Mouse (Mus musculus) kidney, adult 8-10 months (tissue): Measurements from ENCODE around the gene Spaar.

ENCODE experiments used
- DNase-seq, 2 experiments: peaks; one replicate each; pipeline ENCODE4 v3.0.0; 2022

Spaar gene

DNA sequence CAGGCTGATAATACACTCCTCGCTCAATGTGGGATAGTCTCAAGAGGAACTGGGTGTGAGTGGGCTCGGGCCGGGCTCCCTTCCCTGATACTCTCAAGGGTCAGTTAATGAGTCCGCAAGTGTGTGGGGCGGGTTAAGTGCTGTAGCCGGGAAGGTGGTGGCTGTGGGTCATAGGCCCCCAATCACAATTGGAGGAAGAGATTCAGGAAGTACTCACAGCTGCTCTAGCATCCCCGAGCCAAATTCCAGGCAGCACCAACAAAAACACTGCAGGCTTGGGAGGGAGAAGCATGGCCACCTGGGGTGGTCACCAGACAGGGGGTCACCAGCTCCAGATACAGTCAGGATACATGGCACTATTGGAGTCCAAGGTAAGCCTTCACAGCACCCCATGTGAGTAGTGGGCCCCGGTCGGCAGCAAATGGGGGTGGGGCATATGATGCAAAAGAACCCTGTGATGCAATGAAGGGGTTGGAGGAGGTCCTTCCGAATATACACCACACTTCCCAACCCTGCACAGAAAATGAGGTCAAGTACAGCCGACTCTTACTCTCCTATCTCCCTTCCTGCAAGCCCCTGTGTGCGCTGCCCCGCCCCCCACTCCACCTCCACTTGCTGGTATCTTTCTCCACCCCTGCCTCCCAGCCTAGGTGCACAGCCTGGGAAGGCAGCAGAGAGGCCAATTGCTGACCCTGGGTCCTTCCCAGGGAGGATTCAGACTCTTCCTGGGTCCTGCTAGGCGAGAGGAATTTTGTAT is at the start of gene Spaar:
TSS of gene Spaar (plus strand) at position 241 of the 757 bp plus-strand sequence.
- DNase-seq: peak; percentile 58 to 67

DNA sequence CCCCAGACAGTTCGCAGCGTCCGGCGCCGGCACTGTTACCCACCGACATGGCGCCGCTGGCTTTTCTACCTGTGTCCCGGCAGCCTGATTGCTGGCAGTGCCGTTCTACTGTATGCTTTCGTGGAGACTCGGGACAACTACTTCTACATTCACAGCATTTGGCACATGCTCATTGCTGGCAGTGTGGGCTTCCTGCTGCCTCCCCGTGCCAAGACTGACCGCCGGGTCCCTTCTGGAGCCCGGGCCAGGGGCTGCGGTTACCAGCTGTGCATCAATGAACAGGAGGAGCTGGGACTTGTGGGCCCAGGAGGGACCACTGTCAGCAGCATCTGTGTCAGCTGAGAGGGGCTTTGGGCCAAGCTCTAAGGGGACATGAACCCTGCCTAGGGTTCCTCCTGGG is 39.8 kb upstream of the Spaar start:
- DNase-seq: no peak

GRCm38 (mm10) chr4:43691026-43691425 is 38.8 kb upstream of the Spaar start:
- no peak for DNase-seq

GRCm38 (mm10) chr4:43693806-43694241 is 36.0 kb upstream of the Spaar start:
- no peak for DNase-seq

DNA sequence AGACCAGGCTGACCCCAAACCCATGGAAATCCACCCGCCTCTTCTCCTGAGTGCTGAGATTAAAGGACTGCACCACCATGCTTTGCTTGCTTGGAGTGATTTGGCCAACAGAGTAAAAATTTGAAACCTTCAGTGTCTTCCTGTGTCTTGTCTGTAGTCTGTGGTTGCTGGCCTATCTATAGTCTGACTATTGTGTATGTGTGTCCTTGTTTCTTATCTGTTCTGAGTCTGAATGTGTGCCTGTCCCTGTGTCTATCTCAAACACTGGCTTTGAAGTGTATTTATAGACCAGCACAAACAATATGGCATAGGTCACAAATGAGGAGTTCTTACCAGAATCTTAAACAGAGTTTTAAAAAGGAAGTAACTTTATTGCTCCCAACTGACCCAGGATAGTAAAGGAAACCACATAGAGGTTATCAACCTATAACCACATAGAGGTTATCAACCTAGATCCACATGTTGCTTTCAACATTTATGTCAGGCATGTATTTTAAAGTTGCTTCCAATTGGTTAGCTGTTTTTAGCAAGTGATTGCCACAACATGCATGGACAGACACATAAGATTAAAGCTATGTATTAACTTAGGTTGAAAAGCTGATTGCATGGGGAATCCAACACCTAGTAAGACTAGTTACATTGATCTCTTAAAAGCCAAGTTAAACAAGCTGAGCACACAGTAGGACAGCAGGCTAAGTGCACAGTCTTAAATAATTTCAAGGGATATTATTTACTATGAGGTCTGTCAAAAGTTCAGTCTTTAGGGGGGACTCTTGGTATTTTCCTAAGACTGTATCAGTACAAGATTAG is 35.2 kb upstream of the Spaar start:
- no peak for DNase-seq

- peak; percentile 47 to 60 for DNase-seq
Observed at GRCm38 (mm10) chr4:43695249-43695671, 34.6 kb upstream of the Spaar start.

- DNase-seq: no peak
Observed at GRCm38 (mm10) chr4:43696561-43696960, 33.3 kb upstream of the Spaar start.

GRCm38 (mm10) chr4:43700707-43701106 is 29.1 kb upstream of the Spaar start, which contains the start of gene Olfr70:
Gene Olfr70, minus strand, starts transcription at chr4:43700807.
- no peak for DNase-seq

DNA sequence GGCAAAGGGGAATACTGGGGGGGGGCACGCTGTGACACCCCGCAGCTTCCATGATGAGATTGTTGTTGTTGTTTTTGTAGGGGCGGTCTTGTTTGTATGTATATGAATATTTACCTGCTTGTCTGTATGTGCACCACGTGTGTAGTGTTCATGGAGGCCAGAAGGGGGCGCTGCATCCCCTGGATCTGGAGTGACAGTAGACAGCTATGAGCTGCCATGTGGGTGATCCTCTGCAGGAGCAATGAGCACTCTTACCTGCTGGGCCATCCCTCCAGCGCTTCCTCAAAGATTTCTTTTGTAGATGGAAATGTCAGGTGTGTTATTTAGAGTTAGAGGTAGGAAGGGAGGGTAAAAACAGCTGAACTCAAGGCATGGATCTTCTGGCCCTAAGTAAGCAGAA is 26.4 kb upstream of the Spaar start:
- no peak for DNase-seq

DNA sequence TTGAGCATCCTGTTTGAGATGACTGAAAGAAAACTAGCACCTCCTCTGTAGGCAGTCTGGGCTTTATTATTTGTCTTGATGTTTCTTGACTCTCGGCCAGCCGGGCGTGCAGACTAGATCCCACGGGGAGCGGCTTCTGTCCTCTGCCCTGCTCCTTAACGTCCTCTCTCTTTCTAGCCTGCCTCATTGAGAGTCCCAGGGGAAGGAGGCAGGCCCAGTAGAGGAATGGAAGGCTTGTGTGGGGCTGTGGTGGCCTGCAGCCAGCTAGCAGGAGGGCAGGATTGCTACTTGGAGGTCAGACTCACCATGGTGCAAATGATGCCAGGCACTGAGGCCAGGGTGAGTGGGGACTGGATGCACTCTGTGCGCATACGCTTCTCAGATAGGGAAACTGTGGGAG is 26.0 kb upstream of the Spaar start:
- DNase-seq: peak in 1 of 2 experiments; percentile 30

GRCm38 (mm10) chr4:43705991-43706390 is 23.8 kb upstream of the Spaar start:
- no peak for DNase-seq

DNA sequence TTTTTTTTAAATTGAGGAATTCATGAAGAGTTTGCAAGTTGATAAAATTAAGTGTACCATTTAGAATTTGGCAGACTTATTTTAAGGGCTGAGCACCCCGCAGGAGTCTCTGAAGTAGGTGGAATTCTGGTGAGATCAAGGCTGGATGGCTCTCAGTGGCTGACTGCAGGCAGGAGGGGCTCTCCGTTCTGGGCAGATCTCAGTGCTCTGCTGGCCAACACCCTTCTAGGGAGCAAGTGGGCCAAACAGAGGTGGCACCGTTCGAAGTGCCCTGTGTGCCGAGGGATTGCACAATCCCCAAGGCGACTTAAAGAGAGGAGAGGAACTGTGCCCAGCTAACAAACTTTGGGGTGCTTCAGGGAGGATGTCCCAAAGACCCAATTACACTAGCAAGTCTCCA is 20.0 kb upstream of the Spaar start, which contains the start of gene Olfr71:
TSS of gene Olfr71 (minus strand) at position 387 of the 400 bp plus-strand sequence.
- peak in 1 of 2 experiments; percentile 34 for DNase-seq

DNA sequence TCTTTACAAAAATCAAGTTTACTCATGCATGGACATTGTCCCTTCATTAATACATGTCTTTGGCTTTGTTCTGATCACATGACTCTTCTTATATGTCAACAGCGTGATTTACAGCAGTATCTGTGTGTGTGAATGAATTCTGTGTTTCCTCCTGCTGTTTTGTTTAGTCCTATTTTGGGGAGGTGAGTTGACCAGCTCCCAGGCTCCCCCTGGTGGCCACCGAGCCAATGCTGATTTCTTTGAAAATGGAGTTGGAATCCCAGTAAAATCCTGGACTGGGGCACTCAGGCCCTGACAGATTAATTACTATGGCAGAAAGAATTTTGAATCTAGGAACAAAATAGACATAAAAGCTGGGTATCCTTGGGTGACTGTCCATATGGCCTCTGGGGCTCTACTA is 18.0 kb upstream of the Spaar start:
- peak; percentile 51 to 86 for DNase-seq

- DNase-seq: peak; percentile 59 to 79
Observed at GRCm38 (mm10) chr4:43713652-43714219, 16.1 kb upstream of the Spaar start.

DNA sequence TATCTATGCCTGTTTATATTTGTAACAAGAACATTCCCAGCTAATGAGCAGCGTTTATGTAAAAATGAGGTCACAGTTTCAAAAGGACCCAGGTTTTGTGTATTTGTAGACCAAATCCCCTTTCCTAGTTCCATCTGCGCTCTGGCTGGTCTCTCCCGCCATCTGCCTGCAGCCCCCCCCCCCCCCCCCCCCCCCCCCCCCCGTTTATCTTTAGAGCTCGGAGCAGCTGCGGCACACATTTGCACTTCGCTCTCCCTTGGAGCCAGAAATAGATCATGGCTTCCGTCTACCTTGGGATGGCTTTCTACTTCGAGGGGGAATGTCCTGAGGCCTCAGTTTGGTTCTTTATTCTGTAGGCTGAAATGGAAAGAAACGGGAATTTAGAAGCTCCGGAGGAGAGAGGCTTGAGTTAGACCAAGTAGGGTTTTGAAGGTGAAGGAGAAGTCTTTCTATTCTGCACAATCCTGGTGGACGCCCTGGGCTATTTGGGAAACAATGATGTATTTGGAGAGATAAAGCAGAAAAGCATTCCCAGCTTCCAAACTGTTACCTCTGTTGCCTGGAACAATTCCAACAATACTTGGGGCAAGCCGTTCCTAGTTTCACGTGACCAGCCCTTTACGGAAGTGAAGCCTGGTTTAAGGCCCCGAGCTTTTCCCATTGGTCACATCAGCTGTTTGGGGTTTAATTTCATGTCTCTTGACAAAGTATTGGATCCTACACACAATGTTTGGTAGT is 9.2 kb upstream of the Spaar start:
- no peak for DNase-seq

DNA sequence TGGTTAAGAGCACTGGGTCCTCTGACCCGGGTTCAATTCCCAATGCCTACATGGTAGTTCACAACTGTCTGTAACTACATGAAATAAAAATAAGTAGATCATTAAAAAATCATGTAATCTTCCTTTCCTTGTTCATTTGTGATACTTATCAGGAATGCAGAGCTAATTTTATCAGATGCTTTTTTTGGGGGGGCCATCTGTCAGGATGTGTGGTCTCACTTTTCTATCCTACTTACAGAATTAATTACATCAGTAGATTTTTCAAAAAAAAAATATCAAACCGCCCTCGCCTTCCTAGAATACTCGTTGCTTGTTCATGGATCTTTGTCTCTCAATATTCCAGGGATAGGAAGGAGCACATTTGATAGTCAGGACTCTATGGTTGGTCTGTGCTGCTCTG is 7.6 kb upstream of the Spaar start:
- no peak for DNase-seq

DNA sequence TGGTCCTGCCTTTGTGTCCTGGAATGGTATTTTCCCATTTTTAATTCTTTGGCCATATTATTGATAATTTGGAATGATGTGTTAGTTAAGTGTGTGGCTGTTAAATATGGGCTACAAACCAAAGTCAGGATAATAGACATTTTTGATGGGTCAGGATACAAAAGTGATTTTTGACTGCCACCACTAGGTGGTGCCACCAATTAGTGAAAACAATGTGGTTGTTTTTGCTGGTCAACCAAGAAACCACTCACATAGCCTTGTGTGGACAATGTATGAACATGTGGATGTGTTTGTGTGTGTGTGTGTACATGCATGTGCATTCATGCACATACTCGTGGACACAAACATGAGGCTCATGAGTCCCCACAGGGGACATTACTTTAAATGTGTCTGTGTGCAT is 5.1 kb upstream of the Spaar start:
- DNase-seq: peak in 1 of 2 experiments; percentile 44

- peak in 1 of 2 experiments; percentile 32 for DNase-seq
Observed at GRCm38 (mm10) chr4:43726228-43726993, 3.4 kb upstream of the Spaar start.

GRCm38 (mm10) chr4:43726995-43727394 is 2.8 kb upstream of the Spaar start, which contains the start of gene Hrct1:
Gene Hrct1, plus strand, starts transcription at chr4:43727188.
- peak; percentile 77 to 86 for DNase-seq

GRCm38 (mm10) chr4:43727718-43728575 is 1.9 kb upstream of the Spaar start:
- no peak for DNase-seq

GRCm38 (mm10) chr4:43728576-43728954 is 1.3 kb upstream of the Spaar start:
- peak; percentile 58 to 71 for DNase-seq
